Mouse (Mus musculus) layer of hippocampus, postnatal 14 days (tissue): ENCODE results near the gene Crcp. TPM values are rescaled to one million over a fixed set of nuclear protein-coding genes. Genes with fewer than 3 reads are reported as not detected.

Experiments
- DNase-seq, 2 experiments: peaks; one replicate each; pipeline ENCODE4 v3.0.0; 2021 to 2022; ENCODE audit warnings: low spot score in 2 of 2, mixed read lengths in 1 of 2
- total RNA-seq, 2 experiments: library from RNA; stranded (reverse); gene quantifications; 2 replicates each; pipeline ENCODE4 v1.2.3; 2021

Crcp gene
- total RNA-seq, 2 experiments from 2014 or later, result 29.9 to 34.0 TPM

DNA sequence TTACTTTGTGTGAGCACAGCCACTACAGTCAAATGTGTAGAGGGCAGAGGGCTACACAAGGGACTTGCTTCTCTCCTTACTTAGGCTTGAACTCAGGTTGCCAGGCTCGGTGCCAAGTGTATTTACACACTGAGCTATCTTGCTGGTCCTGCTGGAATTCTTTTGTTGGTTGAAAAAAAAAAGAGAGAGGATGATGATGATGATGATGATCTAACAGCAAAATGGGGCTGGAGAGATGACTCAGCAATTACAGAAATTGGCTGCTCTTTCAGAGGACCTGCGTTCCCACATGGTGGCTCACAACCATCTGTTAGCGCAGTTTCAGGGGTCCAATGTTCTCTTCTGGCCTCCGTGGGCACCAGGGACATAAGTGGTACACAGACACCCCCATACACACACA lies 59.5 kb downstream of the Crcp start:
- DNase-seq, result no peak

DNA sequence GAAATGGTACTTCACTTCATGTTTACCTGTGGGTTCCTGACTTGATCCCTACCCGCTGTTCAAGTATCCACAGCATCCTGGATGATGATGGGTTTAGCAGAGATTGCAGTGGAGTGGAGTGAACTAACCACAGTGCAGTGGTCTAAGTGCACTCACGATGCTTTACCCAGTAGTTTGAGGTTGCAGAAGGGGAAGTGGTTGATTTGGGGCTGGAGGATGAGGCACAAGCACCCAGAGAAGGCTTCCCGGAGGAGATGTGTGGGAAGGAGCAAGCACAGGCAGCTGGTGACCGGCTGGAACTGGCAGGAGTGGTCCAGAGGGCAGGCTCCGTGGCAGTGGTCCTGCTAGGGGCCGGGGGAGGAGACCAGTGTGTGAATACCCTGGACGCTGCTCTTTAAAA lies 60.1 kb downstream of the Crcp start:
- no peak for DNase-seq

DNA sequence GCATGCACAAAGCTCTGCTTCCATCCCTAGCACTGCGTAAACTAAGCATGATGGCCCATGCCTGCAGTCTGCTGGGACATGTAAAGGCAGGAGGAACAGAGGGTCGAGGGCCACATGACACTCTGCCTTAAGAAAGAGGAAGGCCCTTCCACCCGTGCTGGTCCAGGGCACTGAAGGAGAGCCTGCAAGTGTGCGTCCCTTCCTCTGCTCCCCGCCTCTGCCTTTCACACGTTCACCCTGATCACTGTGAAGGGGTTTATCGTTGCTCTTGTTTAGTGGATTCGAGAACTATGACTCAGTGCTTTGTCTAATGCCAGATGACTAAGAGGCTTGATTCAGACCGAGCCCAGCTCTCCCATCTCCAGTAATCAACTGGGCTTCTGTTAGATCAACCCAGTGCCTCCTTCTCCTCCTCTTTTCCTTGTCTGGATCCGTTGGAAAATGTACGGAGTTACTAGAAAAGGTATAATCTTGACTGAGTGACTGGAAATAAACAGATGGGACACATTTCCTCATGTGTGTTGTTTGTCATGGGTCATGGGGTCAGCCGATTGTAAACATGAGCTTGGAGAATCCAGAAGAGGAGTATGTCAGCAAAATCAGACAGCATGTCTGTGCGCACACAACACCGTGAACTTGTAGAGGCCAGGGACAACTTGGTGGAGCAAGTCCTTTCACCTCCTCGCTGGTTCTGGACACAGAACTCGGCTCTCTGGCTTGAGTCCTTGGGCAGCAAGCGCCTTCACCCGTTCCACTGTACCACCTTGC lies 60.7 kb downstream of the Crcp start:
- DNase-seq, result no peak

DNA sequence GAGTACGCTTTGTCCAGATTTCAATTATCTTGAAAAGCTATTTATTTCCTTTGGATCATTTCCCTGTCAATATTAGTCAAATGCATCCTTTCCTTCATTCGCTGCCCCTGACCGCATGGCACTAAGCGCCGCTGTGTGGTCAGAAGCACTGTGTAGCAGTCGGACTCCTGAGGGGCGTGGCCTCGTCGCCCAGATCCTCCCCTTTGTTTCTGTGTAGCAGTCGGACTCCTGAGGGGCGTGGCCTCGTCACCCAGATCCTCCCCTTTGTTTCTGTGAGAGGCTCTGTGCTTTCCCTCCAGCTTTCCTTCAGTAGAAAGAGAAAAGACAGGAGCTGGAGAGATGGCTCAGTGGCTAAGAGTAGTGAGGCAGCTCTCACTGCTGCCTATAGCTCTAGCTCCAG lies 67.7 kb downstream of the Crcp start:
- no peak for DNase-seq

DNA sequence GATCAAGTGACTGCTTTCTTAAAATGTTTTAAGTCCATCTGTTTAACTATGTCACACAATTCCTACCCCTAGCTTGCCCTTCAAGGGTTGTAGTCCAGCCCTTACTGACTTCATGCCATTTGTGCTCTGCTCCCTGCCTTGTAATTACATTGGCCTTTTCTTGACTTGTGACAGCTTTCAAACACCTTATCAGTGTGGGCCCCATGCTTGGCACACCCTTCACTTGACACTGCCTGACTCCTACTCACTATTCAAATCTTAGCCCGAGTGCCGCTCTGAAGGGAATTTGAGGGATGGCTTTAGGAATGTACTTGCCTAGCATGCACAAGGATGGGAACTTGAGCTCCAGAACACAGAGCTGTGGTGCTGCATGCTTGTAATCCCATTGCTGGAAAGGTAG lies 68.7 kb downstream of the Crcp start:
- DNase-seq, result no peak

DNA sequence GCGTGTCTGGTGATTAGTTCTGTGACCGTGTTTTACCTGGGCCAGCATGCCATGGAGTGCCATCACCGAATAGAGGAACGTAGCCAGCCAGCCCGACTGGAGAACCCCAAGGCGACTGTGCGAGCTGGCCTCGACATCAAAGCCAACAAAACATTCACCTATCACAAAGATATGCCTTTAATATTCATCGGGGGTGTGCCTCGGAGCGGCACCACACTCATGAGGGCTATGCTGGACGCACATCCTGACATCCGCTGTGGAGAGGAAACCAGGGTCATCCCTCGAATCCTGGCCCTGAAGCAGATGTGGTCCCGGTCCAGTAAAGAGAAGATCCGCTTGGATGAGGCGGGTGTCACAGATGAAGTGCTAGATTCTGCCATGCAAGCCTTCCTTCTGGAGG lies 72.6 kb downstream of the Crcp start:
- DNase-seq, result no peak

DNA sequence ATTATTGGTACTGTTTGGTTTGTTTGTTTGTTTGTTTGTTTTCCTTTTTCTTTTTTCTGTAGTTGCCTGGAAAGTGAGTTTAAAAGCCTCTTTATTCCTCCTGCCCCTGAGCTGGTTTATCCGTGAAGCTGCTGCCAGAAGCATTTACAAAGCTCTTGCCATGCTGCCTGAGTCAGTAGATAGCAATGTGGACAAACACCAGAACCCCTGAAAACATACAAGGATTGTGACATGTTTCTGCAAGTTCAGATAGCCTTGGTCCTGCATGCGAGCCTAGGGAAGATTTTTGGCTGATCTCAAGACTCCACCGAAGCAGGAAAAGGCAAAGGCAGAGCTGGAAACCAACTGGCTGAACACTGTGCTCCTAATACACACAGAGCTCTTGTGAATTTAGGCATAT lies 80.3 kb downstream of the Crcp start:
- DNase-seq, result no peak

Other genes with a start within 250 kb of the Crcp start
- 10 to 100 TPM; 29.6 to 30.2 TPM for gene Psph, start 241.8 kb upstream of the Crcp start, total RNA-seq
- 10 to 100 TPM; 18.8 to 19.3 TPM for gene Sumf2, start 182.3 kb upstream of the Crcp start, total RNA-seq
- gene Chchd2, start 141.8 kb upstream of the Crcp start, total RNA-seq, result 100 to 1,000 TPM; 412 to 435 TPM
- 1 to 10 TPM; 4.2 to 4.6 TPM for gene Zbed5, start 133.6 kb upstream of the Crcp start, total RNA-seq
- gene Phkg1, start 130.7 kb upstream of the Crcp start, total RNA-seq, result 10 to 100 TPM; 19.7 to 20.3 TPM
- 1 to 10 TPM; 2.1 to 2.4 TPM for gene Nupr1l, start 120.8 kb upstream of the Crcp start, total RNA-seq
- 10 to 100 TPM; 41.5 to 43.9 TPM for gene Vkorc1l1, start 87.3 kb upstream of the Crcp start, total RNA-seq
- gene Gusb, start 26.2 kb upstream of the Crcp start, total RNA-seq, result 10 to 100 TPM; 13.1 to 13.7 TPM
- 10 to 100 TPM; 19.2 to 21.5 TPM for gene Asl, start within 50 bp of the Crcp start, total RNA-seq
- gene Tpst1, start 44.0 kb downstream of the Crcp start, total RNA-seq, result 10 to 100 TPM; 47.3 to 48.8 TPM
- 10 to 100 TPM; 11.5 to 13.3 TPM for gene Kctd7, start 115.6 kb downstream of the Crcp start, total RNA-seq
- gene Rabgef1, start 142.5 kb downstream of the Crcp start, total RNA-seq, result 10 to 100 TPM; 34.3 to 38.7 TPM
- 10 to 100 TPM; 32.5 to 32.6 TPM for gene Tmem248, start 187.8 kb downstream of the Crcp start, total RNA-seq
- gene Sbds, start 226.2 kb downstream of the Crcp start, total RNA-seq, result 10 to 100 TPM; 61.8 to 62.4 TPM
- 10 to 100 TPM; 17.3 to 18.0 TPM for gene Tyw1, start 226.3 kb downstream of the Crcp start, total RNA-seq